Mouse (Mus musculus): ENCODE measurements around the gene Smpd4.
"Not testable (repeated sequence)": the region's sequence is repeated elsewhere in the genome, so short reads cannot be mapped to it uniquely, and the experiment has no call there.

Smpd4 gene

DNA sequence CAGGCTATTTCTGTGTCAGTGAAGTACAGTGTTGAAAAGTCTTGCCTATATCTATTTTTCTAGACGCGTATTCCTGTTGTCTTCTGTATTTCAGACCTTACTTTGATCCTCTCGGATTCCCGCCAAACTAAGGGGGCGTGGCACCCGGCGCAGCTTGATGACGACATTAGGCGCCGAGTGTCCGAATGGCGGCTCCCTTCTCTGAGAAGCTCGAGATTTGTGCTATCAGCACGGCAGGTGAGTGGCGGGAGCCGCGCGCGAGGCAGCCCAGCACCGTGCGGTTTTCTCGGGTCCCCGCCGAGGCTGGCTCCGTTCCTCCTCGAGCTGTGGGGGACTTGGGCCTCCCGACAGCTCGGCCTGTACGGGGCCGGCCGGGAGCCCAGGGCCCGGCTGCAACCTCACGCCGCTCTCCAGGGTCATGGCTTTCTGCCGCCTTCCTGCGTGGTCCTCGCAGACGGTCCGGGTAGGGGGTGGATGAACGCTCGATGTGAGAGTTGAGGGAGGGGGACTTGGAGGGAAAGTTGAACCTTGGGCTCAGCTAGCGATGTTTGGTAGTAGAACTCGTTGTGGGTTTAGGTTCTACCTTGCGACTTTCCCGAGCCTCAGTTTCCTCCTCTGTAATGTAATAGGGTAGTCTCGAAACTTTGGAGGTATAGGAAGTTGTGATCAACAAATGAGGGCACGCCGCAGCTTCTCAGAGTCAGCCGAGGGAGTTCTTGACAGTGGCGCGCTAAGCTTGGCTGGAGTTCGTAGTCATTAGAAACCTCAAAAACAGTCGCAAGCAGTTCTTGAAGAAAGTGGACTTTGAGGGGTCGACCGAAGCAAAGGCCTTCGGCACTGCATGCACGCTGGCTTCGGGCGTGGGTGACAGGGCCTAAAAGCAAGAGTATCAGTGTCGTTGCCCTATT lies at the start of gene Smpd4:
Gene Smpd4, plus strand, starts transcription at position 157 of the 908 bp plus-strand sequence.
- peak; percentile 84 to 94 for DNase-seq

- peak; percentile 77 to 83 for DNase-seq
Observed at GRCm38 (mm10) chr16:17575870-17576824, 43.0 kb upstream of the Smpd4 start.

GRCm38 (mm10) chr16:17576825-17577215 lies 42.3 kb upstream of the Smpd4 start:
- no peak for DNase-seq

DNA sequence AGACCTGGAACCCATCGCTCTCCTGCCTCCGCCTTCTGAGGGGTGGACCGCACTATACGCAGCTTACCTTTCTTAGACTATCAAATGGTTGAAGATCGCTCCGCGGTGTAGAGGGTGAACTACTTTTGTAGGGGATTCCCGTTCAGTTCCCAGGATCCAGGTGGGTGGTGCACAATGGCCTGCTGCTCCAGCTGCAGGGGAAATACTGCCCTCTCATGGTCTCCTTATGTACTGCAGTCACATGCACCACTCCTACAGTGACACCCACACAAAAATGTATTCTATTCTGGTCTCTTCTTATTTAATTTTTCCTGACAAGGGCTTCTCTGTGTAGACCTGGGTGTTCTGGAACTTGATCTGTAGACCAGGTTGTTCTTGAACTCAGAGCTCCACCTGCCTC lies 36.1 kb upstream of the Smpd4 start, which contains the start of gene Slc7a4:
Gene Slc7a4, minus strand, starts transcription at position 151 of the 400 bp plus-strand sequence.
- no peak for DNase-seq

DNA sequence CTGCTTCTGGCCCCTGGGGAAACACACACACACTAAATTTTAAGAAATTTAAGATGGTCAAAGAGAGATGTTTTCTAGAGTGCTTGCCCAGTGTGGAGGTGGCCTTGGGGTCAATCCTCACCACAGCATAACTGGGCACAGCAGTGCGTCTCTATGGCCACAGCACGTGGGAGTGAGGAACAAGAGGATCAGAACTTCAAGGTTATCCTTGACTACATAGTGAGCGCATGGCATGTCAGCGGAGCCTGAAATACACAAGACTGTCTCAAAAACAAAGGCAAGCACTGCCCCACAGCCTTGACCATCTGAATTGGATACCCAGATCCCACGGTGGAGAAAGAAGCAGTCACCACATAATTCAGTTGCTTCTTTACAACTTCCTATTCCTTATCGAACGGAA lies 34.6 kb upstream of the Smpd4 start:
- DNase-seq, result no peak

DNA sequence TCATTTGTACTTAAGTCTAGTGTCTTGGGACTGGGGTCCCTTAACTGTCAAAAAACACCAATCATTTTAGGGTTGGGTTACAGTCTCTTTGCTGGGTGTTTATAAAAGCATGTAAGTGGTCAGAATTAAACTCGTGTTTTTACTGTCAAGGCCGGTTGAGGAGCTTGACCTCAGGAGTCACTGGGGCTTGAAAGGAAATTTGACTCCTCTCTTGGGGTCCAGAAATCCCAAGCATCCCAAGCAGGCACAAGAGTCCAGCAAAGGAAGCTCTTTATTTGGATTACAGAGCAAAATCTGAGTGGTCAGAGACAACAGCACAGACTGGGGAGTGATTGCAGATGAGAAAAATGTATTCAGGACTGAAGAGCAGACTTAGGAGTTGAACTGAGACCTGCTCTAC lies 28.4 kb upstream of the Smpd4 start:
- DNase-seq, result no peak

DNA sequence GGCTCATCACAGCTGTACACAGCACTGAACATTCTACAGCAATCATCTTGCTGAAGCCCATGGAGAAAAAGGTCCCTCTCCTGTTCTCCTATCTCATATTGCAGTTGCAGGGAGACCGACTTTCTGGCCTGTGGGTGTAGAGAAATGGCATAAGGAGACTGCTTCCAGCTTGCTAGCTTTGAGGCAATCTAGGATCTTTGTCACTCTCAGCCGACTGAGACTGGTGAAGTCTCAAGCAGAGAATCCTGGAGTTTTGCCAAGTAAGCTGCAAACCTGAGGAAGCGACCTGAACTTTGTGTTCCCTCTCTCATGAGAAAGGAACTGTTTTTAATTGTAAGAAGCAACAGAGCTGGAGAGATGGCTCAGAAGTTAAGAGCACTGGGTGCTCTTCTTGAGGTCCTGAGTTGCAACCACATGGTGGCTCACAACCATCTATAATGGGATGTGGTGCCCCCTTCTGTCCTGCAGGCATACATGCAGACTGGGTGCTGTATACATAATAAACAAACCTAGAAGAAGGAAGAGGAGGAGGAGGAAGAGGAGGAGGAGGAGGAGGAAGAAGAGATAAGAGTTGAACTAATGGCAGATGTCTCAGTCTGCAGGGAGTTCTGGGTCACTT lies 18.1 kb upstream of the Smpd4 start:
- no peak for DNase-seq

DNA sequence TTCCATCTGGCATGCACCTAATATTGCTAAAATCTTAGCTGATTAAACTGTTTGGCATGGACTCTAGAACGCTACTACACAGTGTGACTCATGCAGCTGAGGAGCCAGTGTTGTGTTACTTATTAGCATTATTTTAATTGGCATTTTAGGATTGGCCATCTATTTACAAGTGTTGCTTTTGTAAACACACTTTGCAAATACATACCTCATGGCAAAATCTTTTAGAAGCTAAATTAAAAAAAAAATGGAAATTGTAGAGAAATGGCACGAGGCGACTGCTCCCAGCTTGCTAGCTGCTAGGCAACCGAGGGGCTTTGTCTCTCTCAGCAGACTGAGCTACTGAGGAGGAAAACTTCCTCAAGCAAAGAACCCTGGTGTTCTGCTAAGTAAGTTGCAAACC lies 14.2 kb upstream of the Smpd4 start:
- DNase-seq, result no peak

- no peak for DNase-seq
Observed at GRCm38 (mm10) chr16:17605684-17606083, 13.5 kb upstream of the Smpd4 start.

GRCm38 (mm10) chr16:17611383-17611782 lies 7.8 kb upstream of the Smpd4 start:
- DNase-seq, result no peak

GRCm38 (mm10) chr16:17614740-17615139 lies 4.4 kb upstream of the Smpd4 start:
- DNase-seq, result not testable (repeated sequence)

- DNase-seq, result no peak
Observed at GRCm38 (mm10) chr16:17616212-17616611, 2.9 kb upstream of the Smpd4 start.

DNA sequence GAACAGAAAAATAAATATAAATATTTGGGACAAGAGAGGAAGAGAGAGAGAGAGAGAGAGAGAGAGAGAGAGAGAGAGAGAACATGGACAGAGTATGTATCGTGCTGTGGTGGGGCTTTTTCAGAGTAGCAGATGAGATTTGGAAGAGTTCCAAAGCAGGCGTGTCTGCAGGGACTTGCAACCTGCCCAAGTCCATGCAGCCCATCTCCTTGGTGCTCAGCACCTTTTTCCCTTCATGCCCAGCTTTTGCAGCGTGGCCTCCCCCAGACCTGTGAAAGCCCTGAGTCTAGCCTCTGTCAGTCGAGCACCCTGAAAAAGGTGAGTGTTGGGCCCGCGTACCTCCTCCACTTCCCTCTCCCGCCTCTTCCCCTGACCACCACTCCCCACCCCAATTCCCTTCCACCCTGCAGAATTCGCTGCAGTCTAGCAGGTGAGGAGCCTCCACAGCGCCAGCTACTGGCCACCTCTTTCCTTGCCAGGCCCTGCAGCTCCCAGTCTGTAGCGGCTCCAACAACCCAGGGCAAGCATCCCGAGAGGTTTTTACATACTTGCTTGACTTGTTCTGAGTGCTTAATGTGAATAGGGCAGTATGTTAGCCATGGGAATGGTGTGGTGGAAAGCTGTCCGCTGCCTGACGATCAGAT lies 1.1 kb upstream of the Smpd4 start:
- DNase-seq, result peak; percentile 76 to 77

- DNase-seq, result no peak
Observed at GRCm38 (mm10) chr16:17621936-17622335, 2.8 kb downstream of the Smpd4 start.

GRCm38 (mm10) chr16:17625488-17626268 lies 6.5 kb downstream of the Smpd4 start:
- peak in 1 of 2 experiments; percentile 50 for DNase-seq

GRCm38 (mm10) chr16:17626269-17626555 lies 7.1 kb downstream of the Smpd4 start:
- DNase-seq, result no peak

DNA sequence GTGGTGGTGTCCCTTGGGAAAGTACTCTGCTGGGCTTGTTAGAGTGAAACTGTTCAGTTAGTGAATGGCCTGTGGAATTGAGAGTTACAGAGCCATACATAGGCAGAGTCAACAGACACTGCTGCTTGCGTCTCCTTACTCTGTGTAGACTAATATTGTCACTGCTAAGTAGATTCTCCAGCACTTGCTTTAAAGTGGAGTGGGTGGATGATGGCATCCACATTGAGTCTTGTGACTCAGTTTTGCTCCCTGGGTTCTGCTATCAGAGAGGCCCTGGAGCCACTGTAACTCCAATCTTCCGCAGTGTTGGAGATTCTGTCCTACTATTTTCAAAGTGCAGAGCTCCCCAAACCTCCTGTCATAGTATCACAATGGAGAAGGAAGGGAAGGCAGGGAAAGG lies 13.4 kb downstream of the Smpd4 start:
- no peak for DNase-seq

GRCm38 (mm10) chr16:17633481-17634181 lies 14.5 kb downstream of the Smpd4 start:
- no peak for DNase-seq

- DNase-seq, result no peak
Observed at GRCm38 (mm10) chr16:17636904-17637303, 17.8 kb downstream of the Smpd4 start.

DNA sequence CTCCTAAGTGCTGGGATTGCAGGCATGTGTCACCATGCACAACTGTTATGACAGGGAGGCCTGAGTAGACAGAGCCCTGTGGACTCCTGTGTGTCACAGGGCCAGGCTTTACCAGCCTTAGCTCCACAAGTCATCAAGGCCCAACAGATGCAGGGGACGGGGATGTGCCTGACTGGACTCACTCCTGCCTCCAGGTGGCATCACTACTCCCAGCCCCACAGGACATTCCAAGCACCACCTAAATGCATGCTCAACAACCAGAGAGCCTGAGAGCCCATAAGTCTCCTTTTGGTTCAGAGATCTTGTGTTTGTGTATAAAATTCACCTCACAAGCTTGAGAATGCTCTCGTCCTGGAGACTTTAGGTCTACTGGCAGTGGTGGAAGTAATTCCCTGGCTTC lies 18.5 kb downstream of the Smpd4 start:
- no peak for DNase-seq

DNA sequence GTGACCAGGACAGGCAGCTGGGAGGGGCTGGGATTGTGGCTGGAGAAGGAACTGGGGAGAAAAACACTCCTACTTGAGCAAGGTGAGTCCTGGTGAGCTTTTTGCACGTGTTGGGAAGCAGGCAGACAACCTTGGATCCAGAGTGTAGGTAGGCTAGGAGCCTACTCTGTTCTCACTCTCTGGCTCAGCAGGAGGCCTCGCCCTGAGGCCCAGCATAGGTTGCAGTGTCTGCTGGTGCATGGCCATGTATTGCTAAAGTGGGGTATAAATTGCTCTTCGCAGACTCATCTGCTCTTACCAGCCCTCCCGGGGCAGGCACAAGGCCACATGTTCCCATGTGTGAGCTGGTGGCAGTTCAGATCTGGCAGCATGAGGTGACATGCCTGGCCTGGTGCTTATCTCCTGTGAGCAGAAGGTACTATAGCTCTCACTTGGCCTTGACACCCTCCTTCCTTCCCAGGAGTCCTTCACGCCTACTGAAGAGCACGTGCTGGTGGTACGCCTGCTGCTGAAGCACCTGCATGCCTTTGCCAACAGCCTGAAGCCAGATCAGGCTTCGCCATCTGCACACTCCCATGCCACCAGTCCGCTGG lies 19.0 kb downstream of the Smpd4 start:
- DNase-seq, result no peak

Measured in cerebellum, adult 18-20 months (tissue).